ENCODE assay signal across 18 mouse cellular contexts in genomic region chr7:17050491-17050890, GRCm38 (mm10). TPM values are rescaled to one million over a fixed set of nuclear protein-coding genes. Genes with fewer than 3 reads are reported as not detected.
DNase-seq lines count a peak whose midpoint lies in the region; ATAC-seq and TF ChIP-seq lines count a peak whose summit lies in the region.
"Had no signal": no experiment of that assay in that cellular context is flagged by ENCODE, and none has a peak within 500 bp of the region (broad histone marks: within the 10 kb centered on the region; RNA-seq: fewer than 3 reads in every experiment).

No protein-coding gene starts in this region.

- TF ChIP-seq CTCF in G1E (IDR thresholded peaks at IDR 0.05; ENCODE audit: low read depth, low read length) = no peak

- H3K36me3 ChIP-seq in midbrain, embryonic 11.5 days (ENCODE audit: control insufficient read depth, insufficient read depth, low read length) = no peaks in the 10 kb centered on the region
- no peaks in the 10 kb centered on the region for H3K36me3 ChIP-seq in midbrain, embryonic 10.5 days
- peaks cover 86% of the 10 kb centered on the region for H3K36me3 ChIP-seq in G1E (replicated peaks)
- H3K36me3 ChIP-seq in intestine, embryonic 16.5 days (ENCODE audit: control insufficient read depth, insufficient read depth, low read length) = peaks cover 45% of the 10 kb centered on the region
- H3K36me3 ChIP-seq: neural tube, embryonic 12.5 days had no signal

- H3K27me3 ChIP-seq in midbrain, embryonic 11.5 days (ENCODE audit: control insufficient read depth, insufficient read depth, low read length) = no peaks in the 10 kb centered on the region
- H3K27me3 ChIP-seq in midbrain, embryonic 10.5 days (ENCODE audit: low read depth, poor library complexity, severe bottlenecking) = no peaks in the 10 kb centered on the region
- no peaks in the 10 kb centered on the region for H3K27me3 ChIP-seq in G1E (ENCODE audit: insufficient read depth, low read length)
- H3K27me3 ChIP-seq in intestine, embryonic 16.5 days (replicated peaks; ENCODE audit: control insufficient read depth, insufficient read depth, low read length) = no peaks in the 10 kb centered on the region
- H3K27me3 ChIP-seq: embryonic facial prominence, embryonic 13.5 days; limb, embryonic 15.5 days; neural tube, embryonic 12.5 days; Patski had no signal

- peaks cover 5% of the 10 kb centered on the region; the same call in 1 of the 2 replicates for H3K9me3 ChIP-seq in midbrain, embryonic 11.5 days (ENCODE audit: control insufficient read depth, low read length)
- H3K9me3 ChIP-seq in midbrain, embryonic 10.5 days (replicated peaks) = no peaks in the 10 kb centered on the region
- no peaks in the 10 kb centered on the region for H3K9me3 ChIP-seq in G1E (replicated peaks)
- H3K9me3 ChIP-seq in intestine, embryonic 16.5 days (ENCODE audit: control insufficient read depth, low read length) = no peaks in the 10 kb centered on the region
- H3K9me3 ChIP-seq: limb, embryonic 15.5 days; neural tube, embryonic 12.5 days had no signal

- no peak overlapping the region for H3K4me3 ChIP-seq in midbrain, embryonic 11.5 days (ENCODE audit: low read depth, low read length)
- no peak overlapping the region for H3K4me3 ChIP-seq in midbrain, embryonic 10.5 days
- H3K4me3 ChIP-seq in G1E (ENCODE audit: low read depth, low read length) = peak overlapping the region; percentile 58; the same call in 1 of the 2 replicates
- H3K4me3 ChIP-seq in intestine, embryonic 16.5 days (ENCODE audit: low read length) = no peak overlapping the region
- H3K4me3 ChIP-seq: embryonic facial prominence, embryonic 13.5 days; forebrain, embryonic 10.5 days; limb, embryonic 15.5 days; neural tube, embryonic 12.5 days had no signal

- H3K9ac ChIP-seq in midbrain, embryonic 11.5 days (ENCODE audit: low read length) = no peak overlapping the region
- H3K9ac ChIP-seq in intestine, embryonic 16.5 days (ENCODE audit: low read depth, low read length) = peak overlapping the region; percentile 3; the same call in 1 of the 2 replicates
- H3K9ac ChIP-seq: embryonic facial prominence, embryonic 13.5 days; hindbrain, embryonic 14.5 days; limb, embryonic 15.5 days; neural tube, embryonic 12.5 days had no signal

- no peak for ATAC-seq in midbrain, embryonic 11.5 days (ENCODE audit: low FRiP score)
- ATAC-seq in G1E (ENCODE audit: extremely low read depth, insufficient number of reproducible peaks, low FRiP score, poor library complexity, severe bottlenecking) = no peak
- ATAC-seq in intestine, embryonic 16.5 days = no peak; the same call in 1 of the 2 replicates
- ATAC-seq: Patski had no signal

- 66% methylated on average over 11 of the region's 11 CpGs for WGBS in midbrain, embryonic 11.5 days
- WGBS in midbrain, embryonic 10.5 days = 64% methylated on average over 11 of the region's 11 CpGs
- WGBS in intestine, embryonic 16.5 days = 65% methylated on average over 11 of the region's 11 CpGs

- no peaks in the 10 kb centered on the region for H3K4me1 ChIP-seq in midbrain, embryonic 11.5 days (ENCODE audit: control insufficient read depth, insufficient read depth, low read length)
- H3K4me1 ChIP-seq in midbrain, embryonic 10.5 days = no peaks in the 10 kb centered on the region; the same call in 1 of the 2 replicates
- H3K4me1 ChIP-seq in G1E (ENCODE audit: insufficient read depth, low read depth, low read length) = peaks cover 58% of the 10 kb centered on the region
- H3K4me1 ChIP-seq in intestine, embryonic 16.5 days (ENCODE audit: control insufficient read depth, insufficient read depth, low read length) = peaks cover 6% of the 10 kb centered on the region; the same call in 1 of the 2 replicates
- H3K4me1 ChIP-seq: neural tube, embryonic 12.5 days had no signal

- DNase-seq in heart, adult 11 months = peak; percentile 88
- DNase-seq in heart, adult 9 months (ENCODE audit: low spot score in 2 of 2) = no peak
- DNase-seq in midbrain, embryonic 11.5 days (ENCODE audit: low spot score, missing footprints) = peak; percentile 33
- no peak for DNase-seq in midbrain, embryonic 10.5 days (ENCODE audit: low spot score)
- no peak for DNase-seq in G1E (ENCODE audit: low spot score)
- DNase-seq in retina, embryonic 14.5 days (ENCODE audit: low spot score) = no peak
- DNase-seq in kidney, adult 8-10 months = no peak
- DNase-seq: layer of hippocampus, postnatal 36 days had no signal

- no peak overlapping the region for H3K4me2 ChIP-seq in midbrain, embryonic 11.5 days
- no peak overlapping the region for H3K4me2 ChIP-seq in intestine, embryonic 16.5 days (ENCODE audit: low read depth, low read length)
- H3K4me2 ChIP-seq: embryonic facial prominence, embryonic 13.5 days; hindbrain, embryonic 14.5 days; limb, embryonic 15.5 days; neural tube, embryonic 12.5 days had no signal

- no peak overlapping the region for H3K27ac ChIP-seq in midbrain, embryonic 11.5 days (ENCODE audit: low read depth, low read length)
- no peak overlapping the region for H3K27ac ChIP-seq in midbrain, embryonic 10.5 days (replicated peaks)
- H3K27ac ChIP-seq in intestine, embryonic 16.5 days (ENCODE audit: low read length) = no peak overlapping the region; the same call in 1 of the 2 replicates
- H3K27ac ChIP-seq: embryonic facial prominence, embryonic 13.5 days; forebrain, embryonic 10.5 days; hindbrain, embryonic 14.5 days; kidney, postnatal 0 days; limb, embryonic 15.5 days; neural tube, embryonic 12.5 days had no signal

RNA-seq across cellular contexts. Expression of gene Hif3a, which starts 11.7 kb away (rescaled TPM):
- polyA plus RNA-seq in midbrain, embryonic 11.5 days (2014; fragmentation: Nextera tagmentation; extraction: Ambion mirVana) = 3.9 and 5.2 TPM in 2 replicates
- 4.3 and 5.1 TPM in 2 replicates for polyA plus RNA-seq in midbrain, embryonic 10.5 days (2016; fragmentation: Nextera tagmentation; extraction: Ambion mirVana)
- total RNA-seq in G1E (2014; fragmentation: Nextera tagmentation) = 240 and 246 TPM in 2 replicates
- 18.0 and 19.6 TPM in 2 replicates for total RNA-seq in G1E (2017)
- 162 and 183 TPM in 2 replicates for polyA plus RNA-seq in G1E (2012)
- 72.7 and 87.8 TPM in 2 replicates for polyA plus RNA-seq in intestine, embryonic 16.5 days (2015; fragmentation: Nextera tagmentation; extraction: Ambion mirVana)
- polyA plus RNA-seq: C2C12 had no signal

RNA-seq across cellular contexts. Expression of gene Ppp5c, which starts 22.8 kb away (rescaled TPM):
- 101 and 108 TPM in 2 replicates for polyA plus RNA-seq in midbrain, embryonic 11.5 days (2014; fragmentation: Nextera tagmentation; extraction: Ambion mirVana)
- polyA plus RNA-seq in midbrain, embryonic 10.5 days (2016; fragmentation: Nextera tagmentation; extraction: Ambion mirVana) = 135 and 142 TPM in 2 replicates
- total RNA-seq in G1E (2014; fragmentation: Nextera tagmentation) (102 and 112 TPM in 2 replicates), G1E (2017) (44.9 and 50.2 TPM in 2 replicates)
- 92.9 and 94.1 TPM in 2 replicates for polyA plus RNA-seq in G1E (2012)
- polyA plus RNA-seq in intestine, embryonic 16.5 days (2015; fragmentation: Nextera tagmentation; extraction: Ambion mirVana) = 83.7 and 88.3 TPM in 2 replicates

RNA-seq across cellular contexts. Expression of gene Psg16, which starts 23.3 kb away (rescaled TPM):
- 0.10 and 0.22 TPM in 2 replicates for polyA plus RNA-seq in midbrain, embryonic 11.5 days (2014; fragmentation: Nextera tagmentation; extraction: Ambion mirVana)
- polyA plus RNA-seq in midbrain, embryonic 10.5 days (2016; fragmentation: Nextera tagmentation; extraction: Ambion mirVana) = 0.02 and 0.06 TPM in 2 replicates
- total RNA-seq in G1E (2014; fragmentation: Nextera tagmentation) (0.87 and 1.9 TPM in 2 replicates), G1E (2017) (0.29 and 0.71 TPM in 2 replicates)
- 0.02 and 0.08 TPM in 2 replicates for polyA plus RNA-seq in G1E (2012)
- polyA plus RNA-seq in intestine, embryonic 16.5 days (2015; fragmentation: Nextera tagmentation; extraction: Ambion mirVana) = 0.48 and 0.73 TPM in 2 replicates
- total RNA-seq: common myeloid progenitor, adult 5-6 weeks had no signal
- polyA plus RNA-seq: C2C12 had no signal

RNA-seq across cellular contexts. Expression of gene Ccdc8, which starts 58.0 kb away (rescaled TPM):
- 13.2 and 14.7 TPM in 2 replicates for polyA plus RNA-seq in midbrain, embryonic 11.5 days (2014; fragmentation: Nextera tagmentation; extraction: Ambion mirVana)
- polyA plus RNA-seq in midbrain, embryonic 10.5 days (2016; fragmentation: Nextera tagmentation; extraction: Ambion mirVana) = 8.7 and 9.0 TPM in 2 replicates
- total RNA-seq in G1E (2014; fragmentation: Nextera tagmentation) = 7.1 and 8.2 TPM in 2 replicates
- total RNA-seq in G1E (2017) = 3.3 and 4.1 TPM in 2 replicates
- 17.6 and 18.6 TPM in 2 replicates for polyA plus RNA-seq in G1E (2012)
- 32.6 and 35.6 TPM in 2 replicates for polyA plus RNA-seq in intestine, embryonic 16.5 days (2015; fragmentation: Nextera tagmentation; extraction: Ambion mirVana)

Comparison
In these comparisons a context has a peak if more than half of its experiments do, and no peak if none do; other contexts are left out.
1. DNase-seq: peak in heart, adult 11 months (single experiment) and midbrain, embryonic 11.5 days (single experiment); none in heart, adult 9 months (0 of 2), midbrain, embryonic 10.5 days (single experiment), G1E (single experiment), retina, embryonic 14.5 days (single experiment) and kidney, adult 8-10 months (0 of 2).
2. RNA of gene Hif3a, which starts 11.7 kb away (polyA plus RNA-seq): 162 to 183 TPM in G1E and 72.7 to 87.8 TPM in intestine, embryonic 16.5 days; 3.9 to 5.2 TPM in midbrain, embryonic 11.5 days and 4.3 to 5.1 TPM in midbrain, embryonic 10.5 days; every median in the first group is over 10 times any median in the second.